Mouse (Mus musculus) olfactory bulb, adult 2 months (tissue): ENCODE measurements around the gene Spdl1.

Experiments used
- CTCF ChIP-seq: fragments of 200-500 bp; IDR thresholded peaks from 2 replicates; pipeline ENCODE4 v1.5.1; 2012; ENCODE audit warnings: low read depth, mild to moderate bottlenecking, low read length, moderate library complexity; ENCODE audit not compliant: insufficient read depth
- POLR2A ChIP-seq: fragments of 200-500 bp; IDR thresholded peaks from 2 replicates; pipeline ENCODE4 v1.6.1; 2012; ENCODE audit warnings: mild to moderate bottlenecking, low read depth, low read length, moderate library complexity; ENCODE audit not compliant: insufficient read depth

- TF ChIP-seq POLR2A (no peak), CTCF (no peak)
Measured at GRCm38 (mm10) chr11:34763739-34764361, 69.6 kb downstream of the Spdl1 start.
